Mouse (Mus musculus) liver, embryonic 13.5 days (tissue): ENCODE results near the gene Chd6. TPM values are rescaled to one million over a fixed set of nuclear protein-coding genes. Genes with fewer than 3 reads are reported as not detected.

Experiments used
- ATAC-seq: fragments of 200-750 bp; cut with Nextera tagmentation; 2 replicates; pipeline ENCODE4 v1.8.0; 2017; ENCODE audit warnings: low read depth, mild to moderate bottlenecking, moderate number of reproducible peaks, moderate library complexity
- DNase-seq: peaks from one replicate; pipeline ENCODE4 v3.0.0; 2022
- H3K27ac ChIP-seq: fragments of 300-500 bp; sonication (generic); 2 replicates; pipeline ENCODE4 v1.5.1; 2015; ENCODE audit warnings: moderate library complexity, mild to moderate bottlenecking, inconsistent platforms
- H3K27me3 ChIP-seq: fragments of 300-500 bp; sonication (generic); 2 replicates; pipeline ENCODE4 v1.6.1; 2015; ENCODE audit warnings: mild to moderate bottlenecking, inconsistent platforms
- H3K36me3 ChIP-seq: fragments of 300-500 bp; sonication (generic); 2 replicates; pipeline ENCODE4 v1.6.1; 2015; ENCODE audit warnings: mild to moderate bottlenecking, inconsistent platforms
- H3K4me1 ChIP-seq: fragments of 300-500 bp; sonication (generic); replicated peaks from 2 replicates; pipeline ENCODE4 v1.6.1; 2015; ENCODE audit warnings: inconsistent platforms
- H3K4me2 ChIP-seq: fragments of 300-500 bp; sonication (generic); 2 replicates; pipeline ENCODE4 v1.6.1; 2015; ENCODE audit warnings: inconsistent platforms, mild to moderate bottlenecking, moderate library complexity
- H3K4me3 ChIP-seq: fragments of 300-500 bp; sonication (generic); replicated peaks from 2 replicates; pipeline ENCODE4 v1.5.1; 2015; ENCODE audit warnings: mild to moderate bottlenecking, inconsistent platforms
- H3K9ac ChIP-seq: fragments of 300-500 bp; sonication (generic); 2 replicates; pipeline ENCODE4 v1.6.1; 2015; ENCODE audit warnings: mild to moderate bottlenecking, inconsistent platforms
- H3K9me3 ChIP-seq: fragments of 300-500 bp; sonication (generic); replicated peaks from 2 replicates; pipeline ENCODE4 v1.6.1; 2016; ENCODE audit warnings: inconsistent platforms
- WGBS: fragments of 180-500 bp; shearing (Covaris S2); methylation state at CpG from one replicate; pipeline ENCODE4 v1.1.7; 2015; ENCODE audit not compliant: insufficient replicate concordance; 5-methylcytosine and 5-hydroxymethylcytosine counted together
- polyA plus RNA-seq: library from polyadenylated mRNA; unstranded; fragments of >200 nt; fragmentation: Nextera tagmentation; extraction: Ambion mirVana; gene quantifications from 2 replicates; pipeline ENCODE4 v1.2.1, GENCODE M21; 2015

Chd6 gene
- polyA plus RNA-seq, 1 experiment from 2014 or later = 4.5 TPM

DNA sequence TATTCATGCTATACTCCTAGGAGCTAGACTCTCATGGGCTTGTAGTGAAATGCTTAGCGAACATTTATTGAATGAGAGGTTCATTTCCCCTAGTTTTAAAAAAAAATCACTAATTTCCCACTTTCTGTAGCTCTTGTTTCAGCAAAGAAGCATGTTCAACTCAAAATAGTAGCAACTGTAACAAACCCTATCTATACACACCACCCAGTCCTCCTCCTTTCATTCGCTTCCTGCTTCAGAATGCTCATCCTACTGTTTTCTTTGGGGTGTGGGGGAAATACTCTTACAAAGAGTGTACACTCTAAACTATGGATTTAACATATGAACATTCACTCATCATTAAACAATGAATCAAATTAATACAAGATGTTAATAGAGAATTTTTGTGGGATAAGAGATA lies 43.3 kb downstream of the Chd6 start:
- H3K4me3 ChIP-seq = no peak overlapping the region
- ATAC-seq (peak; percentile 79), DNase-seq (no peak)
- H3K36me3 ChIP-seq = peaks cover 5% of the 10 kb centered on the region; the same call in 1 of the 2 replicates
- peak overlapping the region; percentile 4; the same call in 1 of the 2 replicates for H3K4me2 ChIP-seq
- H3K4me1 ChIP-seq = peaks cover 26% of the 10 kb centered on the region
- 37% methylated on average over 2 of the region's 2 CpGs for WGBS
- H3K9ac ChIP-seq = no peak overlapping the region
- H3K27me3 ChIP-seq = no peaks in the 10 kb centered on the region
- H3K9me3 ChIP-seq = no peaks in the 10 kb centered on the region
- peak overlapping the region; percentile 57; the same call in 1 of the 2 replicates for H3K27ac ChIP-seq

DNA sequence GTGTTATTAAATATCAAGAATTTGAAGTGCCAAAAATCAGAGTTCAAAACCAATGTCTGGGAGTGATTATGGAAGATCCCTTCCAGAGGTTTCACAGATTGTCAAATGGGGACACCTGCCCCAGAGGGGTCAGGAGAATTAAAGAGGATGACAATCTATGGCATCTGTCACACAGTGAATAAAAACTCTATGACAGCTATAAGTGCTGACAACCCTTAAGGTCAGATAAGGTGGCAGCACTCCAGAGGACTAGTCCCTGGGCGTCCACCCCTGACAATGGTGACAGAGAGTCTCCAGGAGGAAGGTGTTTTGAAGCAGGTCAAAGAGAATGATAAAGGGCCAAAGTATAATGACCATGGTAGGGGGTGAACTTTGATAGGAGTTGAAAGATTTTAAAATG lies 44.0 kb downstream of the Chd6 start:
- ATAC-seq (peak; percentile 66), DNase-seq (peak; percentile 8)
- H3K4me1 ChIP-seq = peaks cover 26% of the 10 kb centered on the region
- no peak overlapping the region for H3K27ac ChIP-seq
- peaks cover 5% of the 10 kb centered on the region; the same call in 1 of the 2 replicates for H3K36me3 ChIP-seq
- 21% methylated on average over 1 of the region's 1 CpGs for WGBS
- H3K9me3 ChIP-seq = no peaks in the 10 kb centered on the region
- no peak overlapping the region for H3K4me3 ChIP-seq
- no peak overlapping the region for H3K9ac ChIP-seq
- H3K27me3 ChIP-seq = no peaks in the 10 kb centered on the region
- H3K4me2 ChIP-seq = no peak overlapping the region

DNA sequence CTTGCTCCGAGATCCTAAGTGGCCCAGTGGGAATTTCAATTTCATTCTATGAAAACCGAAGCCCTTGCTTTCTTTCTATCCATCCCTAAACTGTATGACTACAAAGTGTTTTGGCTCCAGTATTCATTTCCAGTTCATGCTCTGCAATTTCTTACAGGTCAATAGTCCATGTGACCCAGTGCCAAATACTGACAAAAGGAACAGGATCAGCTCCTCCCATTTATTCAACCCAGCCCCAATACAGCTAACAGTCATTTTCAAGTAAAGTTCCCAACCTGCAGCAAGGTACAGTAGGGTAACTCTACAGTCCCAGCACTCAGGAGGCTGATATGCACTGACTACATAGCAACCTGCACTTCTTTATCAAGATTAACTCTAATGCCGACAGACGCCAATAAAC lies 50.0 kb downstream of the Chd6 start:
- H3K4me3 ChIP-seq = no peak overlapping the region
- no peak overlapping the region for H3K4me2 ChIP-seq
- H3K9ac ChIP-seq = no peak overlapping the region
- H3K27me3 ChIP-seq = no peaks in the 10 kb centered on the region
- no peaks in the 10 kb centered on the region for H3K4me1 ChIP-seq
- no peak overlapping the region for H3K27ac ChIP-seq
- ATAC-seq = no peak
- no peak for DNase-seq
- H3K36me3 ChIP-seq = no peaks in the 10 kb centered on the region
- WGBS = 76% methylated on average over 4 of the region's 4 CpGs
- H3K9me3 ChIP-seq = no peaks in the 10 kb centered on the region

DNA sequence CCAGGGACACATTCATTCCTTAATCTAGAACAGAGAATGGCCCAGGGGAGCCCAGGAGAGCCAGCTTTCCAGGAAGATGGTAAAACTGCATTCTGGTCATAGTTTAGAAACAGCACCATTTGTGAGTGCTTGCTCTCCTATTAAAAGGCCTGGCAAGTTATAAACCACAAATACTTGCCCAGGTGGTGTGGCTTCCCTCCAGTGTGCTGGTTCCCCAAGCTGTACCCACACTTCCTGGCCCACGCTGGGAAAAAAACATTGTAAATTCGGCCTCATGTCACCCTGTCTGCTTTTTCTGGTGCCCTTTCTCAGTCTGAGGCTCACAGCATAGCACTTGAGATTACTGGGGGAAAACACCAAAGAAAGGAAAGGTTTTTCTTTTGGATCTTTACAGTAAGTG lies 55.1 kb downstream of the Chd6 start:
- no peak for ATAC-seq
- Histone ChIP-seq H3K4me2 (no peak overlapping the region), H3K27ac (no peak overlapping the region), H3K4me3 (no peak overlapping the region), H3K27me3 (no peaks in the 10 kb centered on the region), H3K9me3 (no peaks in the 10 kb centered on the region), H3K4me1 (no peaks in the 10 kb centered on the region), H3K36me3 (peaks cover 16% of the 10 kb centered on the region), H3K9ac (no peak overlapping the region)
- no peak for DNase-seq
- 53% methylated on average over 2 of the region's 2 CpGs for WGBS

DNA sequence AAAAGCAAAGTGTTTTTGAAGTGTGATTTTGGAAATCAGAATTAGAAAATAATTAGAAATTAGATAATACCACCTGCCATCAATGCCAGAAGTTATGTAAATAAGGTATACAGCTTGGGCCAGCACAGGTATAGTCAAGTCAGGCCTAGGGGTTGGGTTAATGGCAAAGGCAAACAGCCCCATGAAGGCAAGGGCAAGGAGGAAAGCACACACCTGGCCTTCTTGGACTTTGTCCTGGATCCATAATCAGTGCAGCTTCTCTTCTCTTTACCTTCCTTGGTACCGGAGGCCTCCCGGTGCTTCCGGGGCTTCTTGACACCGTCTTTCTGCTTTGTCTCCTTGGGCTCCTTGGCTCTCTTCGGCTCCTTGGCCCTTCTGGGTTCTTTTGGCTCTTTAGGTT lies 56.7 kb downstream of the Chd6 start:
- H3K4me3 ChIP-seq = no peak overlapping the region
- no peak overlapping the region for H3K4me2 ChIP-seq
- H3K27me3 ChIP-seq = no peaks in the 10 kb centered on the region
- H3K9me3 ChIP-seq = no peaks in the 10 kb centered on the region
- ATAC-seq = no peak
- H3K4me1 ChIP-seq = no peaks in the 10 kb centered on the region
- no peak for DNase-seq
- H3K9ac ChIP-seq = no peak overlapping the region
- peaks cover 18% of the 10 kb centered on the region for H3K36me3 ChIP-seq
- WGBS = 83% methylated on average over 5 of the region's 5 CpGs
- no peak overlapping the region for H3K27ac ChIP-seq

DNA sequence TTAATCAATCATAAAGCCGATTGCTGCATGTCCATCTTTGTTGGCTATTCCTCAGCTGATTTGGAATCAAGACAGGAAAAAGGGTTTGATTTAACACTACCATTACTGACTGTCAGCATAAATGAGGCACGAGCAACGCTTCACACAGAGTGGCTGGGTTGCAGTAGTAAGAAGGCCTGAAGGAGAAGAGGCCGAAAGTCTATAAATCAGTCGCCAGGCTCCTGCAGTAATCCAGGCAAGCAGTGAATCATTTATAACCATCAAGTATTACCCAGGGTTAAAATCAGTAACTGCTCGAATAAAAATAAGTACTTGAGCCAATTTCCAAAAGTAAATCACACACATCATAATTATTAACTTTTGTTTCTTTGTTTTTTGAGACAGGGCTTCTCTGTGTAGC lies 59.4 kb downstream of the Chd6 start:
- 76% methylated on average over 6 of the region's 6 CpGs for WGBS
- H3K27ac ChIP-seq = no peak overlapping the region
- DNase-seq = no peak

DNA sequence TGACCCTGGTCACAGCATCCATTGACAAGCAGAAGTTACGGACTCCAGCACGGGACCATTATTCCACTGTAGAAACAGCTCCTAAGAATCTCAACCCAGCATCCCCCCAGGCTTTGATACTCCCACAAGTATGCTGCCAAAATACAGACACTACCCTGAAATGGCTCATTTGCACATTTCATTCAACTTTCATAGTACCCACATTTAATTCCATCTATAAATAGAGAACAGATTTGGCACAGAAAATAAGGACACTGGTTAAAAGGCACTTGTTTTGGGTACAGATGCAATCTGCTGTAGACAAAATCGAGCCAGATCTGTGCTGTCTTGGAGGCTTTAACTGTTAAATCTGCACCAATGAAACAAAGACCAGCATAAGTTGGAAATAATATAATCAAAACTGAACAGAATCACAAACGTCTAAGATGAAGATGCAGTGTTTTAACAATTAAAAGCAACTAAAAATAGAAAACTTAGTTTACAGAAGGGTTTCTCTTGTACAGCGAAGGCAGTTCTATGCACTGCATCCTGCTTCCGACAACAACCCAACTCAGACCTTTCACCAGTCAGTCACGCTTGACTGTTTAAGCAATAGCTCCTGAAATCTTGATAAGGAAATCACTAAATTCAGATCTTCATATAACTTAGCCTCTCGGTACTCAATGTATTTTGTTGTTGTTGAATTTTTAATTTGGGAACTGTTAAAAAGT lies 64.2 kb downstream of the Chd6 start:
- 75% methylated on average over 8 of the region's 8 CpGs for WGBS
- no peak for DNase-seq

More for the DNA sequence above, 59.4 kb downstream of the Chd6 start:
- no peak for ATAC-seq
- no peak overlapping the region for H3K4me3 ChIP-seq
- no peaks in the 10 kb centered on the region for H3K27me3 ChIP-seq
- no peak overlapping the region for H3K4me2 ChIP-seq
- H3K36me3 ChIP-seq = peaks cover 23% of the 10 kb centered on the region
- H3K9me3 ChIP-seq = no peaks in the 10 kb centered on the region
- H3K9ac ChIP-seq = no peak overlapping the region
- no peaks in the 10 kb centered on the region for H3K4me1 ChIP-seq

DNA sequence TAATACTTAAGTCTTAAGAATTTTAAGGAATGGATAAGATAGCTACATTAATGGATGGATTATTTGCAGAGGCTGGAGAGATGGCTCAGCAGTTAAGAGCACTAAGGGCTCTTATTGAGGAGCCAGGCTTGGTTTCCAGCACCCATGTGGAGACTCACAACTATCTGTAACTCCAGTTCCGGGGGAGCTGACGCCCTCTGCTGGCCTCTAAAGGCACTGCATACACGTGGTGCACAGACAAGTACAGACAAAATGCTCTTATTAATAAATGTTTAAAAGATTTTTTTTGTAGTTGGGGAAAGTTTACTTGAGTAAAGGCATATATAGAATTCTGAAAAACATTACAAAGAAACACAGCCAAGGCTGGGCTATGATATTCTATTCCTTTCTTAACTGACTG lies 66.0 kb downstream of the Chd6 start:
- no peaks in the 10 kb centered on the region for H3K4me1 ChIP-seq
- no peak overlapping the region for H3K27ac ChIP-seq
- peaks cover 38% of the 10 kb centered on the region for H3K36me3 ChIP-seq
- 52% methylated on average over 3 of the region's 3 CpGs for WGBS
- no peaks in the 10 kb centered on the region for H3K9me3 ChIP-seq
- no peak overlapping the region for H3K9ac ChIP-seq
- no peak overlapping the region for H3K4me3 ChIP-seq
- H3K4me2 ChIP-seq = no peak overlapping the region
- DNase-seq = no peak
- no peaks in the 10 kb centered on the region for H3K27me3 ChIP-seq
- ATAC-seq = no peak

More for the DNA sequence above, 64.2 kb downstream of the Chd6 start:
- Histone ChIP-seq H3K4me2 (no peak overlapping the region), H3K9me3 (no peaks in the 10 kb centered on the region), H3K4me1 (no peaks in the 10 kb centered on the region), H3K27me3 (no peaks in the 10 kb centered on the region), H3K9ac (no peak overlapping the region), H3K36me3 (peaks cover 24% of the 10 kb centered on the region), H3K4me3 (no peak overlapping the region), H3K27ac (no peak overlapping the region)
- no peak for ATAC-seq

DNA sequence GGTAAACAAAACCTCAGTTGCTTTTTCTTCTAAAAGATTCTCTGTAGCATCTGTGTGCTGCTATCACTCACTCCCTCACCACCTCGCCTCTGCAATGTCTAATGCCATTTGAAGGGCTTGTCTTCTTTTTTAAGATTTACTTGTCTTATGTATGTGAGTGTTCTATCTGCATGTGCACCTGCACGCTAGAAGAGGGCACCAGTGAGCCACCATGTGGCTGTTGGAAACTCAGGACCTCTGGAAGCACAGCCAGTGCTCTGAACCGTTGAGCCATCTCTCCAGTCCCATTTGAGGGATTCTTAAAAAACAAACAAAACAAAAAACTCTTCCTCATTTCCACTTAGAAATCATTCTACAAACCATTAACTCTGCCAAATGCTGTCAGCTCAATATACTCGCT lies 68.1 kb downstream of the Chd6 start:
- H3K4me1 ChIP-seq = no peaks in the 10 kb centered on the region
- no peaks in the 10 kb centered on the region for H3K9me3 ChIP-seq
- DNase-seq = no peak
- WGBS = 68% methylated on average over 4 of the region's 4 CpGs
- H3K27ac ChIP-seq = no peak overlapping the region
- H3K36me3 ChIP-seq = peaks cover 38% of the 10 kb centered on the region
- no peak overlapping the region for H3K4me3 ChIP-seq
- H3K27me3 ChIP-seq = no peaks in the 10 kb centered on the region
- ATAC-seq = no peak
- no peak overlapping the region for H3K9ac ChIP-seq
- no peak overlapping the region for H3K4me2 ChIP-seq

DNA sequence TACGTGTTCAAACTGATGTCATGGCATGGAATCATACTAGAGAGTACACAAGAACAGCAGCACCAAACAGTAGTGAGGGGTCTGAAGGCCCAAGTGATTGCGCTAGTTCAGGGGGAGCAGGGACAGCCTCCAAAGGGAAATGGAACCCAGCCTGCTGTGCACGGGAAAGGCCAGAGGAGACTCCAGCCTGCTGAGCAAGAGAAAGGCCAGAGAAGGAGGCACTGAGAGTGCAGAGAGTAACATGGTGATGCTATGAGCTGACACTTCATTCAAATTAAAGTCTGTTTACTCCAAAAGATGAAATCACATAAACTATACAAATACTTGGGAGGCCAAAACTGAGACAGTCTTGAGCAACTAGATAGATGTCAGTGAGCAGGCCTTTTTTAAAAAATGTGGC lies 71.1 kb downstream of the Chd6 start:
- no peaks in the 10 kb centered on the region for H3K4me1 ChIP-seq
- no peak overlapping the region for H3K9ac ChIP-seq
- H3K4me3 ChIP-seq = no peak overlapping the region
- no peak overlapping the region for H3K4me2 ChIP-seq
- WGBS = 80% methylated on average over 3 of the region's 3 CpGs
- no peaks in the 10 kb centered on the region for H3K9me3 ChIP-seq
- ATAC-seq (no peak), DNase-seq (no peak)
- peaks cover 41% of the 10 kb centered on the region for H3K36me3 ChIP-seq
- H3K27me3 ChIP-seq = no peaks in the 10 kb centered on the region
- no peak overlapping the region for H3K27ac ChIP-seq

DNA sequence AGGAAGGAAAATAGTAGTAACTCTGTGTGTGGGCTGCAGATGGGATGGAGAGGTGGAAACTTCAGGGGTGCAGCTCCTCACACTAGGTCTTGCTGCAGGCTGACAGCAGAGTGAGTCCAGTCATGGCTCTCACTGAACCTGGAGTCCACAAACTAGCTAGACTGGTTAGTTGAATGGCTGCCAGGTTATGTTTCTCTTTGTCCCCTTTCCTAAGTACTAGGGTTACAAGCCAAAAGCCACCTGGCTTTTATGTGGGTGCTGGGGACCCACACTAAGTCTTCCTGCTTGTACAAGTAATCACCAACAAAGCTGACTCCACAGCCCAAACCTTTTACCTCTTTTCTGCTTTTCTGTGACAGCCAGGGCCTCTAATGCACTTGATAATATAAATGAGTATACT lies 75.7 kb downstream of the Chd6 start:
- H3K27me3 ChIP-seq = no peaks in the 10 kb centered on the region
- DNase-seq = no peak
- no peak for ATAC-seq
- no peak overlapping the region for H3K4me3 ChIP-seq
- H3K4me1 ChIP-seq = no peaks in the 10 kb centered on the region
- H3K36me3 ChIP-seq = peaks cover 29% of the 10 kb centered on the region
- no peak overlapping the region for H3K9ac ChIP-seq
- H3K27ac ChIP-seq = no peak overlapping the region
- H3K4me2 ChIP-seq = no peak overlapping the region
- no peaks in the 10 kb centered on the region for H3K9me3 ChIP-seq

DNA sequence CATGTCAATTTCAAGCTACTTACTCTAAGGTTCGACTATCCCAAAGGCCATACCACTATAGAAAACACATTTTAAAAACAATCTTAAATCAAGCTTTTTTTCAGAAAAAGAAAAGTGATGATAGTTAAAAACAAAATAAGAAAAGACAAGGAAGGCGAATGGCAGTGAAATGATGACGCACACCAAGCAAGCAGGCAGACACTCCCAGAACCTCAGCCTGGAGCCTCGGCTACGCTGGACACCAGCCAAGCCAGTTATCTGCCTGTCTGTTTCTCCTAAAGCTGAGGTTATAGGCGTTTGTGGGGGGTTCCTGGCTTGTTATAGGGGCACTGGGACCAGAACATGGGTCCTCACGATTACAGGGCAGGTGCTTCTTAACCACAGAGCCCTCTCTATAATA lies 76.5 kb downstream of the Chd6 start:
- no peak for ATAC-seq
- 70% methylated on average over 7 of the region's 7 CpGs for WGBS
- no peaks in the 10 kb centered on the region for H3K4me1 ChIP-seq
- no peak overlapping the region for H3K9ac ChIP-seq
- H3K36me3 ChIP-seq = peaks cover 27% of the 10 kb centered on the region
- no peaks in the 10 kb centered on the region for H3K9me3 ChIP-seq
- DNase-seq = no peak
- no peak overlapping the region for H3K4me3 ChIP-seq
- no peaks in the 10 kb centered on the region for H3K27me3 ChIP-seq
- H3K4me2 ChIP-seq = no peak overlapping the region
- no peak overlapping the region for H3K27ac ChIP-seq
